Mouse (Mus musculus): ENCODE results near the gene Zscan12. TPM values are rescaled to one million over a fixed set of nuclear protein-coding genes. Genes with fewer than 3 reads are reported as not detected.

Zscan12 gene
- total RNA-seq, 2 experiments from 2014 or later: 7.0 to 8.2 TPM

GRCm38 (mm10) chr13:21402848-21403247, 40.2 kb downstream of the Zscan12 start:
- TF ChIP-seq CTCF (IDR thresholded peaks at IDR 0.05): no peak
- Histone ChIP-seq H3K27ac (peak overlapping the region; percentile 92), H3K4me3 (peak overlapping the region; percentile 66)
- DNase-seq (ENCODE audit: extremely low spot score in 1 of 2, low spot score in 2 of 2): no peak
- intact Hi-C loops (cut with DNase I): loop anchor here (1.0 to 5.0 kb wide), 5 partner anchors 40 to 128 kb away; partner anchors contain the start of genes Zkscan8, Zscan12 and Zscan26

- intact Hi-C loops (cut with DNase I): no loop called here
- no peak for TF ChIP-seq CTCF (IDR thresholded peaks at IDR 0.05)
- Histone ChIP-seq H3K27ac (no peak overlapping the region), H3K4me3 (no peak overlapping the region)
- no peak for DNase-seq (ENCODE audit: extremely low spot score in 1 of 2, low spot score in 2 of 2)
These were observed 44.7 kb downstream of the Zscan12 start for GRCm38 (mm10) chr13:21407341-21407740.

DNA sequence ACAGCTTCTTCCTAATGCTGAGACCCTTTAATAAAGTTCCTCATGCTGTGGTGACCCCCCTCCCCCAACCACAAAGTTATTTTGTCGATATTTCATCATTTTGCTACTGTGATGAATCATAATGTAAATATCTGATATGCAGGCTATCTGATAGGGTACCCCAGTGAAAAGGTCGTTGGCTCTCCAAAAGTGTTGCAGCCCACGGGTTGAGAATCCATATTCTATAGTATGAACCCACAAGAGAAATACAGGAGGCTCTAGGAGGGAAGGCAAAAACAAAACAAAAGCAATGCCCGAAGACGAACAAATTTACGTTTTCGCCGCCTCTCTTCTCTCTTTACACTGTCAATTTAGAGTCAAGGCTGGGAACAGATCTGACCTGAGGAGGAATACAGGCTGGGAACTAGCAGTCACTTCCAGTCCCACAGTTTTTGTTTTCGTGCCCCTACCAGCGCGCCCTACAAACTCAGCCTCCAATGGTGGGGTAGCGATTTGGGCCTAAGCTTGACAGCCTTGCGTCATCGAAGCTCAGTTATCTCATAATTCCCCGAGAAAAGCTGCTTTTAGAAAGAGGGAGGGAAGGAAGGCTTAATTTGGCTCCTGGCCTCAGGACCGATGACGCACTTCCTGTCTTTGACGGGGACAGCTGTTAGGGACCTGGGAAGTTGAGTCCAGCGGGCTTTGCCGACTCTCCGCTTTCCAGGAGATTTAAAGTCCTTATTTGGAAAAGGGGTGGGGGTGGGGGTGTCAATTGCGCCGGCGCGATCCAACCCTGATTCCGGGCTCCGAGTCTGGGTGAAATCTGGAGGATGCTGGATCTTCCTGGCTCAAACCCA, 45.6 kb downstream of the Zscan12 start:
- H3K27ac ChIP-seq: peak overlapping the region; percentile 93
- no peak for TF ChIP-seq CTCF (IDR thresholded peaks at IDR 0.05)
- peak; percentile 83 to 84 for DNase-seq (ENCODE audit: extremely low spot score in 1 of 2, low spot score in 2 of 2)
- intact Hi-C loops (cut with DNase I): loop anchor here (2.0 kb wide), 1 partner anchor 33 kb away; the partner anchor contains the start of gene Pgbd1
- peak overlapping the region; percentile 67 for H3K4me3 ChIP-seq

GRCm38 (mm10) chr13:21408805-21409459, 46.3 kb downstream of the Zscan12 start:
- intact Hi-C loops (cut with DNase I): loop anchor here (2.0 kb wide), 1 partner anchor 32 kb away; the partner anchor contains the start of gene Pgbd1
- DNase-seq (ENCODE audit: extremely low spot score in 1 of 2, low spot score in 2 of 2): no peak
- Histone ChIP-seq H3K27ac (peak overlapping the region; percentile 93), H3K4me3 (peak overlapping the region; percentile 67)
- TF ChIP-seq CTCF (IDR thresholded peaks at IDR 0.05): no peak

DNA sequence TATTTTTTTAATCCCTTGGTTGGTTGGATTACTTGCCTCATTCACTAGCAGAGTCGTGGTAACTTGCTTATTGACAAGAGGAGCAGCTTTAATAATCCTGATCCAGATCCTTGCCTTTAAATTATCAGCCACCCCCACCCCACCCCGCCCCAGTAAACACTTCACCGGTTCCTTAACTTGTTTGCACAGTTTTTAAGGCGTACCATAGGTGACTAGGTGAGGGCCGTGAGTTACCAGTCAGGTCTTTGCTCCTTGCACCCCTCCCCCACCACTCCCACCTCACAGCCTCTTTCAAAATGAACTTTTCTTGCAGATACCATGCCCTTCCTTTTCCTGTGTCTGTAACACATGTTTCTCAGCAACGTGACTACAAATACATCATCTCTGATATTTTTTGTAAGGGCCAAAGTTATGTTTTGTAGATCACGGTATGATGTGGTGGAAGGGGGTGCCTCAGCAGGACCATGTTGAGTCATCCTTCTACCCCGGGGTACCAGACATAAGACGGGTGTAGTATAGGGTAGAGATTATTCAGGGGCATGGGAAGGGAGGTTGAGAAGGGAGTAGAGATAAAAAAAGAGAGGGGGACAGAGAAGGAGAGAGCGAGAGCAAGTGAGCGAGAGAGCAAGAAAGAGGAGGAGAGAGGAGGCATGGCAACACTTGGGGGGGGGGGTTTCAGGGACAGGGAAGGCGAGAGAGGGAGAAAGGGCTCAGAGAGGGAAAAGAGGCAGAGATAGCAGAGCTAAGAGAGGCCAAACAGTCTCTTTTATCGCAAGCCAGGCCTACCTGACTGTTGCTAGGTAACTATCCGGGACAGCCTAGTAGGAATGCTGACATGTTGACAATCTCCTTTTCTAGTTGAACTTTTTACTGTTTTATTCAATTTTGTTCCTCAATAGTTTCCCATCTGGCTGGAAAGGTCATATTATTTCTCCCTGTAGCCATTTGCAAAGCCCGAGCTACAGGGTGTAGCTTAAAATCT, 51.9 kb downstream of the Zscan12 start:
- no peak for DNase-seq (ENCODE audit: extremely low spot score in 1 of 2, low spot score in 2 of 2)
- no peak overlapping the region for H3K4me3 ChIP-seq
- intact Hi-C loops (cut with DNase I): no loop called here
- no peak for TF ChIP-seq CTCF (IDR thresholded peaks at IDR 0.05)
- no peak overlapping the region for H3K27ac ChIP-seq

- TF ChIP-seq CTCF (IDR thresholded peaks at IDR 0.05): no peak
- Histone ChIP-seq H3K27ac (no peak overlapping the region), H3K4me3 (no peak overlapping the region)
- intact Hi-C loops (cut with DNase I): no loop called here
- DNase-seq (ENCODE audit: extremely low spot score in 1 of 2, low spot score in 2 of 2): no peak
These were observed 52.6 kb downstream of the Zscan12 start for GRCm38 (mm10) chr13:21415266-21415665.

GRCm38 (mm10) chr13:21415750-21416149, 53.1 kb downstream of the Zscan12 start:
- no peak for DNase-seq (ENCODE audit: extremely low spot score in 1 of 2, low spot score in 2 of 2)
- TF ChIP-seq CTCF (IDR thresholded peaks at IDR 0.05): no peak
- Histone ChIP-seq H3K27ac (no peak overlapping the region), H3K4me3 (no peak overlapping the region)
- intact Hi-C loops (cut with DNase I): no loop called here

DNA sequence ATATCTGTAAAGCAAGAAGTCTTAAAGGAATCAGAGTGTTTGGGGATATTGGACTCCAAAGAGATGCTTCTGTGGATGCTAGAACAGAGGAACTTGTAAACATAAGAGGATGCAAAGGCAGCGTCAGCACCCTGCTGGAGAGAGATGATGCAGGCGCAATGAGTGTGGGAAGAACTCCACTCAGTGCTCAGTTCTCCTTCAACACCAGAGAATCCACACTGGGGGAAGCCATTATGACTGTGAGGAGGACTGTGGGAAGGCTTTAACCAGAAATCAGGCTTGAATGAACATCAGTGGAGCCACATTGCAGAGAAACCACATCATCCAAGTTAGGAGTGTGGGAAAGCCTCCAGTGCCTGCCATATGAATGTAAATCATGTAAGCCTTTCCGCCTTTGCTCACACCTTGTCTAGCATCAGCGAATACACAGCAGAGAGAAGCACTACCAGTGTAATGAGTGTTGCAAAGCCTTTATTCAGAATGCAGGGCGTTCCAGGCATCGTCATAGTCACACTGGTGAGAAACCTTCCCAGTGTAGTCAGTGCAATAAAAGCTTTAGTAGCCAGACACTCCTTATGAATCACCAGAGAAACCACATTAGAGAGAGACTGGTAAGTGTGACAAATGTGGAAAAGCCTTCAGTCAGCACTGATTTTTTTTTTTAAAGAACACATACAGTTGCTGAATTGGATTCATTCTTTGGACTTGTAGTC, 54.8 kb downstream of the Zscan12 start:
- no peak overlapping the region for H3K4me3 ChIP-seq
- H3K27ac ChIP-seq: no peak overlapping the region
- DNase-seq (ENCODE audit: extremely low spot score in 1 of 2, low spot score in 2 of 2): no peak
- no peak for TF ChIP-seq CTCF (IDR thresholded peaks at IDR 0.05)
- intact Hi-C loops (cut with DNase I): no loop called here

GRCm38 (mm10) chr13:21418865-21419264, 56.2 kb downstream of the Zscan12 start:
- no peak for DNase-seq (ENCODE audit: extremely low spot score in 1 of 2, low spot score in 2 of 2)
- Histone ChIP-seq H3K4me3 (no peak overlapping the region), H3K27ac (no peak overlapping the region)
- intact Hi-C loops (cut with DNase I): no loop called here
- TF ChIP-seq CTCF (IDR thresholded peaks at IDR 0.05): no peak

Small RNA genes within 50 kb of the gene (microRNA-seq; reads per million reads assigned to microRNA genes)
- gene Mir6942: 0 to 1.7 reads per million in 2 experiments

Other genes starting within 250 kb of the Zscan12 start
- gene Olfr263, start 233.2 kb upstream of the Zscan12 start, total RNA-seq (2021): not detected
- not detected for gene Olfr1368, start 217.0 kb upstream of the Zscan12 start, total RNA-seq (2021)
- 10 to 100 TPM; 33.6 to 36.5 TPM for gene Trim27, start 183.4 kb upstream of the Zscan12 start, total RNA-seq (2021)
- not detected for gene Gpx5, start 70.1 kb upstream of the Zscan12 start, total RNA-seq (2021)
- not detected for gene Gpx6, start 50.7 kb upstream of the Zscan12 start, total RNA-seq (2021)
- not detected for gene Olfr1367, start 15.9 kb upstream of the Zscan12 start, total RNA-seq (2021)
- 10 to 100 TPM; 39.0 to 44.4 TPM for gene Zkscan3, start 39.9 kb downstream of the Zscan12 start, total RNA-seq (2021)
- gene Pgbd1, start 78.2 kb downstream of the Zscan12 start, total RNA-seq (2021): 1 to 10 TPM; 1.3 to 1.7 TPM
- gene Zscan26, start 90.9 kb downstream of the Zscan12 start, total RNA-seq (2021): 10 to 100 TPM; 56.7 to 57.3 TPM
- under 1 TPM; 0.40 to 0.77 TPM for gene Nkapl, start 105.7 kb downstream of the Zscan12 start, total RNA-seq (2021)
- gene Zkscan4, start 116.1 kb downstream of the Zscan12 start, total RNA-seq (2021): 1 to 10 TPM; 4.4 to 6.8 TPM
- gene Gm10065, start 116.6 kb downstream of the Zscan12 start, total RNA-seq (2021): not detected
- 10 to 100 TPM; 21.9 to 22.8 TPM for gene AK157302, start 132.4 kb downstream of the Zscan12 start, total RNA-seq (2021)
- gene Gm11273, start 138.6 kb downstream of the Zscan12 start, total RNA-seq (2021): 10 to 100 TPM; 51.7 to 53.8 TPM
- gene Zkscan8, start 168.3 kb downstream of the Zscan12 start, total RNA-seq (2021): 10 to 100 TPM; 14.4 to 19.0 TPM
- not detected for gene Olfr1366, start 180.0 kb downstream of the Zscan12 start, total RNA-seq (2021)
- not detected for gene Olfr1535, start 197.1 kb downstream of the Zscan12 start, total RNA-seq (2021)
- gene Olfr1364, start 218.9 kb downstream of the Zscan12 start, total RNA-seq (2021): not detected